Mouse (Mus musculus) erythroblast, embryonic 14.5 days (primary cell): Measurements from ENCODE around the gene Dlgap1. TPM values are rescaled to one million over a fixed set of nuclear protein-coding genes. Genes with fewer than 3 reads are reported as not detected.

Experiments
- H3K27me3 ChIP-seq: 2 replicates; pipeline ENCODE4 v1.6.1; 2012; ENCODE audit warnings: inconsistent platforms; ENCODE audit not compliant: control insufficient read depth
- H3K36me3 ChIP-seq: 2 replicates; pipeline ENCODE4 v1.6.1; 2012; ENCODE audit warnings: mild to moderate bottlenecking, inconsistent platforms; ENCODE audit not compliant: control insufficient read depth
- H3K4me1 ChIP-seq: 2 replicates; pipeline ENCODE4 v1.6.1; 2012; ENCODE audit warnings: inconsistent platforms; ENCODE audit not compliant: control insufficient read depth
- H3K4me3 ChIP-seq: replicated peaks from 2 replicates; pipeline ENCODE3; 2012; ENCODE audit warnings: moderate library complexity, mild to moderate bottlenecking, inconsistent platforms
- H3K9me3 ChIP-seq: 2 replicates; pipeline ENCODE4 v1.6.1; 2012; ENCODE audit warnings: low read length, inconsistent platforms, mixed read lengths; ENCODE audit not compliant: control insufficient read depth
- GATA1 ChIP-seq: IDR thresholded peaks from 2 replicates; pipeline ENCODE4 v1.6.1; 2012; ENCODE audit warnings: low read length, inconsistent platforms, mixed read lengths
- TAL1 ChIP-seq: IDR thresholded peaks from 3 replicates; pipeline ENCODE4 v1.6.1; 2012; ENCODE audit warnings: low read length, inconsistent platforms, mixed read lengths
- polyA plus RNA-seq: library from polyadenylated mRNA; stranded (reverse); fragments of >175 nt; gene quantifications from 2 replicates; pipeline ENCODE4 v1.2.3, GENCODE M21; 2012

The Dlgap1 gene
- polyA plus RNA-seq, 1 experiment, result not detected

DNA sequence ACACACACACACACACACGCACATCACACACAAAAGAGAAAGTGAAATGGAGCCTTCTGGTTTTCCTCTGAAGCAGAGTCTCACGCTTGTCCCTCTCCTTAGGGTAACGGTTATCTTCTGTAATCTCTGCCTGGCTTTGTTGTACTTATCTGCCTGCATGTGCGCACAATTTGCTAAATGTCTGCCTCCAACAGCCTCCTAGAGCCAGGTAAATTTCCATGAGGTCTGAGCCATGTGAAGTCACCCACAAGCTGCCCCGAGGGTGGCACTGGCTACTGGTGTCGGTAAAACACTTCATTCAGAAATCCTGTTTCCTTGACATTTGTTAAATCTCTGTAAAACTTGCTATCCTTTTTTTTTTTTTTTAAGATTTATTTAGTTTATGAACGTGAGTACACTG is 869.2 kb downstream of the Dlgap1 start:
- TF ChIP-seq TAL1 (no peak), GATA1 (no peak)
- peaks cover 25% of the 10 kb centered on the region for H3K27me3 ChIP-seq
- no peak overlapping the region for H3K4me3 ChIP-seq
- H3K4me1 ChIP-seq, result no peaks in the 10 kb centered on the region
- H3K36me3 ChIP-seq, result no peaks in the 10 kb centered on the region; the same call in 1 of the 2 replicates
- H3K9me3 ChIP-seq, result no peaks in the 10 kb centered on the region

DNA sequence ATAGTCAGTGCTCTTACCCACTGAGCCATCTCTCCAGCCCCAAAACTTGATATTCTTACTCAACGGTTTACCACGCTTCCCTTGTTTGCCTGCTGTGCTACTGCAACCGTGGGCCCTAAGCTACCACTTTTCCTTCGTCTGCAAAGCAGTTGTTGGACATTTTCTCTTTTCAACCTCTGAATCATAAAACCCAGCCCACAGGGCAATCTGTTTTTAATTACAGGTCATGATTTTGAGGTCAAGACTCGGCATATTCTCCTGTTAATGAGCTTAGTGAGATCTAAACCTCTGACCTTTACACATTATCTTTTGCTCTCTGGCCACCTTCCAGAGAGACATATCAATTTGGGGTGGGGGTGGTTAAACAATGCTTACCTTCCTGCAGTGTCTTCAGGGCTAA is 869.7 kb downstream of the Dlgap1 start:
- Histone ChIP-seq H3K4me1 (no peaks in the 10 kb centered on the region), H3K27me3 (peaks cover 23% of the 10 kb centered on the region), H3K9me3 (no peaks in the 10 kb centered on the region), H3K36me3 (peaks cover under 1% of the 10 kb centered on the region), H3K4me3 (no peak overlapping the region)
- TF ChIP-seq TAL1 (no peak), GATA1 (no peak)

DNA sequence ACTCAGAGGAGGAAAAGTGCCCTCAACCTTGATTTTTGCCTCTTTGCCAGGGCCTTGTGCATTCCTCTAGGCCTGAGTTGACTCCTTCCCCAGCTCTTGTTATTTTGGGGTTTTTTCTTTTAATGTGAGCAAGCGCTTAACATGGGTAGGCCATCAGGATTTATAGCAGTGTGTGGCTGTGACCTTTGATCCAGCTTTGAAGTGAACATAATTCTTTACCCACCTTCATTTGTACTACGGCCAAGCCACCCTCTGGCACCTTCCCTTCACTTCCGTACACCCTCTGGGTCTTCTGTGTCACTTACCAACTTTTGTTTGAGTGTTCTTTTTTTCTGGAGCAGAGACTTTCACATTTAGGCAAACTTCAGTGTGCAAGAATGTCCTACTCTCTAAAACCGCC is 874.4 kb downstream of the Dlgap1 start:
- Histone ChIP-seq H3K9me3 (no peaks in the 10 kb centered on the region), H3K4me1 (peaks cover 2% of the 10 kb centered on the region), H3K4me3 (no peak overlapping the region), H3K36me3 (peaks cover 4% of the 10 kb centered on the region), H3K27me3 (peaks cover 4% of the 10 kb centered on the region; the same call in 1 of the 2 replicates)
- TF ChIP-seq TAL1 (no peak), GATA1 (no peak)

DNA sequence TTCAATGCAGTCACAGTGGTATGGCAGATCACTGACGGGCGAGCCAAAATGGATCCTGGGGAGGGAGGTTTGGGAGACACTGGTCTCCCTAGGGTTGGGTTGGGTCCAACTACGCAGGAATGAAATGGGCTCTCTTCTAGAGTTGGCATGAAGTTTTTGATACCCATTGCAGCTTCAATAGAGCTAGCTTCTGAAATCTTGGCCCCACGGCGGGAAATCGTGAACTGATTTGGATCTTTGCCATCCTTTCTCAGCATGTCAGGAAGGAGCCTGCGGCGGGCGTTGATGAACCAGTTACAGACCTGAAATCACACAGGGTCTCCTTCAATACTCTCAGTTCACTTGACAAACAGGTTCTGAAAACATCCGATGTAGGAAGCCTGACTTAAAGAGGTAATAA is 876.1 kb downstream of the Dlgap1 start:
- TF ChIP-seq TAL1 (no peak), GATA1 (no peak)
- Histone ChIP-seq H3K4me3 (no peak overlapping the region), H3K27me3 (peaks cover 21% of the 10 kb centered on the region), H3K9me3 (no peaks in the 10 kb centered on the region), H3K4me1 (peaks cover 19% of the 10 kb centered on the region), H3K36me3 (peaks cover 4% of the 10 kb centered on the region)

DNA sequence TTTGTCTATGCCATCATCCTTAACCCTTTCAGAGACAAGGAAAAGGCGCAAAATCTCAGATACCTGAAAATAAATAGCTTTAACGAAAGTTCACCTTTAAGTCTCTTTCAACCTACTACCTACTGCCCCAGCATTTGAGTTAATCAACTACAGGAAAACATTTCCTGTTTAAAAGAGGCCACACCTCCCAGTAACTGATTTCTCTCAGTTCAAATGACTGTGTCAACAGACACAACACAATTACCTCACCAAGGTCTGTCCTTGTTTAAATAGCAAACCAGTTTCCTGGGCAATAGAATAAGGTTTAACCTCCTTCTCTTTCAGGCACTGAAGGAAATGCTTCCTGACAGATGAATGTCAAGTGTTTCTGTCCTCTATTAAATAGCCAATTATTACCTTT is 876.7 kb downstream of the Dlgap1 start:
- no peak overlapping the region for H3K4me3 ChIP-seq
- peaks cover 4% of the 10 kb centered on the region for H3K36me3 ChIP-seq
- TF ChIP-seq TAL1, result no peak
- TF ChIP-seq GATA1, result no peak
- H3K9me3 ChIP-seq, result no peaks in the 10 kb centered on the region
- H3K27me3 ChIP-seq, result peaks cover 26% of the 10 kb centered on the region
- H3K4me1 ChIP-seq, result peaks cover 23% of the 10 kb centered on the region

DNA sequence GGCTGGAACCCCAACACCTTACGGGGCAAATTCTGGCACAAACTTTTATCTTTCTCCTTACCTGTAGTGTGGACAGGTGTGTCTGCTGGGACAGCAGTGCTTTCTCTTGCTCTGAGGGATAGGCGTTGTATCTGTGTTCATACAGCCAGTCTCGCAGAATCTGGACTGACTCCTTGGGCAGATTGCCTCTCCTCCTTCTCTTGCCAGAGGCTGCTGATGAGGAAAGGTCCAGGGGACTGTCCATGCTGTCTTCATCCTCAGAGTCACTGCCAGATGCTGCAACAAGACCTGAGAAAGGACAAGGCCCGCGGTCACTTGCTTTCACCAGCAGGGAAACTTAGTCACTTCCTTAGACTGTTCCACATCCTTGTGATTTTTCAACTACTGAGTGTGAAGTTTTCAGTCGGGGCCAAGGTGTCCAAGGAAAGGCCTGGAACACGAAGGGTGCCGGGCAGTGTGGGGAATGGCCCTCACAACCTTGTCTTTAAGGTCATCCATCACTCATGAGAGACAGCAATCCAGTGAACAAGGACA is 877.3 kb downstream of the Dlgap1 start:
- Histone ChIP-seq H3K27me3 (peaks cover 32% of the 10 kb centered on the region), H3K4me1 (peaks cover 28% of the 10 kb centered on the region), H3K36me3 (peaks cover 4% of the 10 kb centered on the region), H3K4me3 (no peak overlapping the region), H3K9me3 (no peaks in the 10 kb centered on the region)
- no peak for TF ChIP-seq GATA1
- TF ChIP-seq TAL1, result no peak

DNA sequence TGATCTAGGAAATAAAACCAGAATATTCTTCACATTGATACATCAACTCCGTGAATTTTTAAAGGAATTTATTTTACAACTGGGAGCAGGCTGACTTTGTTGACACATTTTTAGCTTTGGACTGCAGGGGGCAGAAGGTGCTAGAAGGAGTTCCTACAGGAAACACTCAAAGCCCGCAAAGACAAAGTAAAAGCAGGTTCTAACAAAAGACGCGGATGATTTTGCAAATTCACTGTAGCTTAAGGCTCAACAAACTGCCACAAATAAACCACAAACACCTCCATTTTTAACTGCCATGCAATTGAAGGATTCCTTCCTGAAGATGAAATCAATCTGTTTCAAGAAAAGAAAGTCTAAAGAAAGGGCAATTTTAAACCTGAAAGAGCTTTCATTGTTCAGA is 878.2 kb downstream of the Dlgap1 start:
- TF ChIP-seq GATA1 (no peak), TAL1 (no peak)
- no peaks in the 10 kb centered on the region for H3K9me3 ChIP-seq

DNA sequence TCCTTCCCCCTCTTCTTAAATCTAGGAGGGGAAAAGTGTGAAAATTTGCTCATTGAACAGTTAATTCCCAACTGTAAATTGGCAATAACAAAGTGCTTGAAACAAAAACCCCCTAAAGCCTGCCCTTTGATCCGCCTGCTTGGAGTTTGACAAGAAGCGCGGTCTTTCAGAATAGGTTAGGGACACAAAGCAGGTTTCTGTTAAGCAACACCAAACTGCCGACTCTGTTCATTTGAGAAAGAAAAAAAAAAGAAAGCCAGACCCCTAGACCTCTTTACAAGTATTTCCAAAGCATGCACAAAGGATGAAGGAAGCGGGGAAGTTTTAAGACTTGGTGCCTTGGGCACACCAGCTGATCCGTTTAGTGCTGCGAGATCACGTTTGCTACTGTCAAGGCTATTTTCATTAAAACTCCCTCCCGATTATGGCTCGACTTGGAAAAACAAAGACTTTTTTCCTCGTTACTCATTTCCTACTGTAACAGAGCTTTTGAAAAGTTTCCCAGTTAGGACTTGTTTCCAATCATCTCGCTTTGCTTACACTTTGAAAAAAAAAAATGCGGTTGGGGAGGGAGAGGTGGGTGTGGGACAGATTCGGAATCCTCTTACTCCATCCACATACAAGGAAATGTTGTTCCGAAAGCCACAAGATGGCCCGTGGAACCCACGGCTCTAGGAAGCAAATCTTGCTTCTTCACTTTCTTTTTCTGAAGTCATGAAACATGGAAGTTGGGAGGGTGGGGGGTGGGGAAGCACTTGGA is 879.1 kb downstream of the Dlgap1 start:
- Histone ChIP-seq H3K4me3 (peak overlapping the region; percentile 71), H3K9me3 (no peaks in the 10 kb centered on the region), H3K36me3 (peaks cover 4% of the 10 kb centered on the region), H3K4me1 (peaks cover 42% of the 10 kb centered on the region), H3K27me3 (peaks cover 50% of the 10 kb centered on the region)
- TF ChIP-seq GATA1, result no peak
- no peak for TF ChIP-seq TAL1

More for the DNA sequence above, 878.2 kb downstream of the Dlgap1 start:
- no peak overlapping the region for H3K4me3 ChIP-seq
- H3K27me3 ChIP-seq, result peaks cover 41% of the 10 kb centered on the region
- peaks cover 4% of the 10 kb centered on the region for H3K36me3 ChIP-seq
- peaks cover 35% of the 10 kb centered on the region for H3K4me1 ChIP-seq

DNA sequence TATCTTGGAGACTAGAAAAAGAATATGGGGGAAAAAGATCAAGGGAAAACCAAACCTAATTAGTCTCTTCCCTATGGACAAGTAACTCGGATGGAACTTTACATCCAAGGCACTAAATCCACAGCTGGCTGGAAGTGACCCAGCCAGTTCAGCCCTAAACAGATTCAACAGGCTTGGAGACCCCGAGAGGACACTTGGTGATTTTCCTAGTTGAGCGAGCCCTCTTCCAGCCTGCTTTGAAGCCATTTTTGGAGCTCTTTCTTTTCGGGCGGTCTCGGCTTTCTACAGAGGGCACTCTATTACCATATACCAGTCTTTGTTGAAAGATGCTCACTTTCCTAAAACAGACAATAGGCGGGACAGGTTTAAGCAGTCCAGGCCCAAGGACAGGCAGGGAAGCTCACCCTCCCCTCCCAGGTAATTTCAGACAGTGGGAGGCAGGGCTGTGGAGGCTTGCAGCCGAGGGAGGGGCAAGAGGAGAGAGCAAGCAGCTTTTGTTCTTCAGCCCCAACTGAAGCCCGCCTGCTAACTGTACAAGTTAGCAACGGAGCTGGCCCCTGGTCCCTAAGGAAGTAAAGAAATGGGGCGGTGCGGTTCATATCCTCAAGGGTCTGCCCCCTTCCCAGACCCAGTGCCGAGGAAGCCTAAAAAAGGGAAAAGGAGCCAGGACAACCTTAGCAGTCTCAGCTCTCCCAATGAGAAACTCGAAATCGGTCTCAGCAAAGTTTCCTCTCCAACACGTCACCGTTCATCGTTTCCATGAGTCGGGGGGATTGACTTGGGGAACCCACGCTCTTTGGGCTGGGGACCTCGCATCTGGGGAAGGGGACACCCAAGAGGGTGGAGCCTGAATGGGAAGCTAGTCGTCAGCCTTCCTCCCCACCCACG is 879.9 kb downstream of the Dlgap1 start:
- no peaks in the 10 kb centered on the region for H3K9me3 ChIP-seq
- H3K4me1 ChIP-seq, result peaks cover 48% of the 10 kb centered on the region
- no peak for TF ChIP-seq TAL1
- no peak for TF ChIP-seq GATA1
- H3K36me3 ChIP-seq, result peaks cover 1% of the 10 kb centered on the region
- peak overlapping the region; percentile 71 for H3K4me3 ChIP-seq
- H3K27me3 ChIP-seq, result peaks cover 58% of the 10 kb centered on the region
